Mouse (Mus musculus) C2C12 (cell line): ENCODE data around the gene Lrp4. TPM values are rescaled to one million over a fixed set of nuclear protein-coding genes. Genes with fewer than 3 reads are reported as not detected.

Experiments
- H3K27me3 ChIP-seq: one replicate; pipeline ENCODE4 v1.6.1; 2011; ENCODE audit not compliant: control insufficient read depth, insufficient read depth, insufficient read length
- H3K36me3 ChIP-seq: one replicate; pipeline ENCODE4 v1.6.1; 2011; ENCODE audit not compliant: control insufficient read depth, insufficient read depth
- H3K4me3 ChIP-seq: one replicate; pipeline ENCODE4 v1.5.1; 2011; ENCODE audit warnings: mild to moderate bottlenecking, control low read depth; ENCODE audit not compliant: poor library complexity, insufficient read depth, severe bottlenecking
- H3K79me2 ChIP-seq: one replicate; pipeline ENCODE4 v1.6.1; 2011; ENCODE audit not compliant: control insufficient read depth, insufficient read depth
- H3K79me3 ChIP-seq: one replicate; pipeline ENCODE4 v1.6.1; 2011; ENCODE audit warnings: low read depth, control low read depth
- H3ac ChIP-seq: one replicate; pipeline ENCODE3; 2011; ENCODE audit warnings: low read depth; ENCODE audit not compliant: control insufficient read depth, insufficient read length
- CEBPB ChIP-seq: IDR thresholded peaks from one replicate; pipeline ENCODE4 v1.6.1; 2011; ENCODE audit warnings: low read depth, mild to moderate bottlenecking, control low read depth, moderate library complexity
- CTCF ChIP-seq: IDR thresholded peaks from one replicate; pipeline ENCODE4 v1.5.1; 2011; ENCODE audit not compliant: control insufficient read depth, insufficient read depth, insufficient read length
- FOSL1 ChIP-seq: IDR thresholded peaks from one replicate; pipeline ENCODE4 v1.8.0; 2011; ENCODE audit warnings: mild to moderate bottlenecking, low read length; ENCODE audit not compliant: poor library complexity, insufficient read depth, severe bottlenecking
- MAX ChIP-seq: IDR thresholded peaks from one replicate; pipeline ENCODE4 v1.6.1; 2011; ENCODE audit warnings: mild to moderate bottlenecking, control low read depth
- MYOD1 ChIP-seq: IDR thresholded peaks from one replicate; pipeline ENCODE4 v1.6.1; 2011; ENCODE audit warnings: low read depth; ENCODE audit not compliant: control insufficient read depth, insufficient read length
- MYOG ChIP-seq: IDR thresholded peaks from one replicate; pipeline ENCODE4 v1.6.1; 2011; ENCODE audit not compliant: control insufficient read depth, insufficient read length; ENCODE audit errors: extremely low read depth
- USF1 ChIP-seq: IDR thresholded peaks from one replicate; pipeline ENCODE4 v1.6.1; 2011; ENCODE audit warnings: low read depth, mild to moderate bottlenecking, control low read depth, moderate library complexity
- polyA plus RNA-seq: library from polyadenylated mRNA; unstranded; fragments of >200 nt; fragmentation: generic; extraction: Trizol; gene quantifications from one replicate; pipeline ENCODE4 v1.2.1, GENCODE M21; 2012; ENCODE audit warnings: missing spikeins

Gene Lrp4
- polyA plus RNA-seq, 1 experiment: 5.6 TPM

- Histone ChIP-seq H3K27me3 (no peaks in the 10 kb centered on the region), H3K79me3 (no peaks in the 10 kb centered on the region), H3K79me2 (no peaks in the 10 kb centered on the region), H3ac (peak overlapping the region; percentile 97), H3K36me3 (no peaks in the 10 kb centered on the region), H3K4me3 (peak overlapping the region; percentile 40)
- no peak for TF ChIP-seq FOSL1
- TF ChIP-seq MAX: no peak
- no peak for TF ChIP-seq CTCF
- TF ChIP-seq USF1: no peak
- no peak for TF ChIP-seq MYOD1
- TF ChIP-seq MYOG: no peak
- TF ChIP-seq CEBPB: no peak
Measured at GRCm38 (mm10) chr2:91458673-91459391, 1.5 kb downstream of the Lrp4 start.

GRCm38 (mm10) chr2:91460076-91460475, 2.8 kb downstream of the Lrp4 start:
- no peak for TF ChIP-seq USF1
- no peak for TF ChIP-seq MAX
- TF ChIP-seq MYOD1: no peak
- peak; percentile 52 for TF ChIP-seq CEBPB
- no peak for TF ChIP-seq FOSL1
- TF ChIP-seq MYOG: no peak
- Histone ChIP-seq H3ac (no peak overlapping the region), H3K4me3 (no peak overlapping the region), H3K27me3 (no peaks in the 10 kb centered on the region), H3K79me2 (no peaks in the 10 kb centered on the region), H3K36me3 (no peaks in the 10 kb centered on the region), H3K79me3 (no peaks in the 10 kb centered on the region)

- TF ChIP-seq FOSL1 (no peak), MYOD1 (no peak), MAX (no peak), CTCF (no peak), MYOG (no peak), USF1 (no peak), CEBPB (no peak)
- Histone ChIP-seq H3K36me3 (no peaks in the 10 kb centered on the region), H3K4me3 (no peak overlapping the region), H3K79me3 (no peaks in the 10 kb centered on the region), H3K27me3 (no peaks in the 10 kb centered on the region), H3ac (no peak overlapping the region), H3K79me2 (no peaks in the 10 kb centered on the region)
Measured at GRCm38 (mm10) chr2:91460771-91461170, 3.5 kb downstream of the Lrp4 start.

GRCm38 (mm10) chr2:91461341-91461740, 4.0 kb downstream of the Lrp4 start:
- Histone ChIP-seq H3K36me3 (no peaks in the 10 kb centered on the region), H3K27me3 (no peaks in the 10 kb centered on the region), H3K4me3 (no peak overlapping the region), H3K79me2 (no peaks in the 10 kb centered on the region), H3ac (no peak overlapping the region), H3K79me3 (no peaks in the 10 kb centered on the region)
- TF ChIP-seq FOSL1 (no peak), MYOD1 (no peak), USF1 (no peak), CTCF (no peak), CEBPB (no peak), MAX (no peak), MYOG (no peak)

GRCm38 (mm10) chr2:91462196-91462595, 4.9 kb downstream of the Lrp4 start:
- Histone ChIP-seq H3ac (no peak overlapping the region), H3K36me3 (no peaks in the 10 kb centered on the region), H3K4me3 (no peak overlapping the region)

More at GRCm38 (mm10) chr2:91462196-91462595, 4.9 kb downstream of the Lrp4 start:
- H3K79me2 ChIP-seq: no peaks in the 10 kb centered on the region
- TF ChIP-seq MYOG (no peak), CTCF (no peak), FOSL1 (no peak), USF1 (no peak), MYOD1 (no peak), MAX (no peak), CEBPB (no peak)
- no peaks in the 10 kb centered on the region for H3K27me3 ChIP-seq
- H3K79me3 ChIP-seq: no peaks in the 10 kb centered on the region
